Mouse (Mus musculus) c-Kit-positive CD71-positive TER-119-negative erythroid progenitor cells, embryonic 14.5 days (primary cell): Measurements from ENCODE around the gene Nxf1.

ENCODE experiments used
- DNase-seq: peaks from one replicate; pipeline ENCODE4 v3.0.0-alpha.2; 2013; ENCODE audit warnings: low read depth

Gene Nxf1

GRCm38 (mm10) chr19:8770567-8771270 is 13.8 kb downstream of the Nxf1 start, which contains the start of gene Tmem223:
Gene Tmem223, plus strand, starts transcription at chr19:8770996.
- DNase-seq, result no peak

DNA sequence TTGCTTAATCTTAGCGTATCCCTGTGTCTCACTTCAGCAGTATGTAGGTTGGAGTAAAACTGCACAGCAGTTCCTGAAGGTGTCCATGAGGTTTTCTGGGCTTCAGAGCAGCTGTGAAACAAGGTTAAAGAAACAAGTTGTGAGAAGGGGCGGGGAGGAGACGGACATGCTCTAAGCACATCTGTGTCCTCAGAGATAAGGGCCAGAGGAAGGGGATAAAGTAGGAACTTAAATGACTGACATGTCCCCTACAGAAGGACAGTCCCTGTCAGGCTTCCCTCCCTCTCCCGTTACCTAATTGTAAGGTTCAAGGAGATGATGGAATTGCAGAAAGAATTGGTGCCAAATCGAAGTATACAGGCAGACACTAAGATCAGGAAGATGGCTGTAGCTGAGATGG is 16.1 kb downstream of the Nxf1 start:
- no peak for DNase-seq

DNA sequence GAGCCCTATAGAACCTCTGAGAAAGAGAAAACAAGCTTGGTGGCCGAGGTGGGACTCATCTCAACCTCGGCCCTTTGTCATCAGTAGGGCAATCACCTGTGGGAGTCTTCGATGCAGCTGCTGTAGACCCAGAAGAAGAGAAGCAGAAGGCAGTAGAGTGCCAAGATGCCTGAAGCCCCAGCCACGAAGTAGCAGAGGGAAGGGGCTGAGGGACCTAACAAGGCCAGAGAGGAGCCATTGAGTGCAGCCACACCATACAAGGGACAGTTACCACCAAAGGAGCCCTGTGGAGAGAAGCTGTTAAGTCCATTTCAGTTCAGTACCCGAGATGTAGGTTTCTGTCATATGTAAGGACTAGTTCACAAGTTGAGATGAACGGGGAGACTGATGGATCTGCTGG is 16.5 kb downstream of the Nxf1 start:
- no peak for DNase-seq

DNA sequence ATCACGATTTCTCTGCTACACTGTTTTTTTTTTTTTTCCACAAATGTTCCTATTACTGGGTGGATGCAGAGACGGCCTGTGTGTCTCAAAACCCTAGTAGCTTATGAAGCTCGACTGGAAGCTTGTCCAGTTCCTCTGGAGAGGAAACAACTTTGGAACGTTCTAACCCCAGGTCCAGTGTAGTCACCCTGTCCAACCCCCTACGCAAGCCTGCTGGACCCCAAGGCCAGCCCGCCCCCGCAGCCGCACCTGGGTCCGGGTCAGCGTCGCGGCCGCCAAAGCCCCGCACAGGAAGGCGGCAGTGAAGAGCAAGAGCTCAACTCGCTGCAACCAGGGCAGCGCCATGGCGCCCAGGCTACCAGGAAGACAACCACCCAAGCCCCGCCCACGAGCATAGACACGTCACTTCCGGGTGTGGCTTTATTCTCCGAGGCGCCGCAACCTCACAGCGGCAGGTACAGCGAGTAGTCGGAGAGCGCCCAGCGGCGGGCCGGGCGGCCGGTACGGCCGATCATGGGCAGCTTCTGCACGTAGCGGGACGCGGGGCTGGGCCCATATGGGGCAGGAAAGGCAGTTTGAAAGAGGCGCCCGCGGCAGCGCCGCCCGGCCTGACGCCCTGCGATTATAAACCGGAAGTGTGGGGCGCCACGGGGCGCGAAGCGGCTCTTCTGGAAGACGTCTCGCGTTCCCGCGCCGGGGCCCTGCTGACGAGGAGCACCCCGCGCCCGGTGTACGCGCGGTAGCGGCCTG is 17.4 kb downstream of the Nxf1 start, which contains the start of gene Tmem179b:
Gene Tmem179b, minus strand, starts transcription at position 382 of the 750 bp plus-strand sequence.
- peak; percentile 94 for DNase-seq

DNA sequence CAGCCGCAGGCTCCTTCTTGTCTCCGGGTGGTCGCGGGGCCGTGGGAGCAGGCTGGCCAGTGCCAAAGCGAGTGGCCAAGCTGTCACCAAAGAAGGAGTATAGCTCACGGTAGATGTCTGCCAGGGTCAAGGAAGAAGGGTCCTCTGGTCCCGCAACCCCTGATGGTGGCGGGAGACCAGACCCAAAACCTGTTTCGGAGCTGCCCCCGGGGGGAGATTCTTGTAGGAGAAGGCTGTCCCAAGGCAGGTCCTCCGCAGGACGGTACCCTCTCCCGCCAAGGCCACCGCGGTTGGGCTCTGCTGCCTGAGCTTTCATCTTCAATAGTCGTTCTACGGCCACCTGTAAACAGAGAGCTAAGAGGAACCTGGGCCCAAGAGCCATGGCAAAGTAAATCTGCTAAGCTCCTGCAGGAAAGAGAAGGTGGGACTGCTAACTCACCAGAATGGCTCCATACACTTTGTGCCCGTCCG is 18.1 kb downstream of the Nxf1 start:
- no peak for DNase-seq

GRCm38 (mm10) chr19:8786008-8786781 is 29.3 kb downstream of the Nxf1 start, which contains the start of gene Taf6l:
Gene Taf6l, minus strand, starts transcription at chr19:8786417.
- peak; percentile 96 for DNase-seq

DNA sequence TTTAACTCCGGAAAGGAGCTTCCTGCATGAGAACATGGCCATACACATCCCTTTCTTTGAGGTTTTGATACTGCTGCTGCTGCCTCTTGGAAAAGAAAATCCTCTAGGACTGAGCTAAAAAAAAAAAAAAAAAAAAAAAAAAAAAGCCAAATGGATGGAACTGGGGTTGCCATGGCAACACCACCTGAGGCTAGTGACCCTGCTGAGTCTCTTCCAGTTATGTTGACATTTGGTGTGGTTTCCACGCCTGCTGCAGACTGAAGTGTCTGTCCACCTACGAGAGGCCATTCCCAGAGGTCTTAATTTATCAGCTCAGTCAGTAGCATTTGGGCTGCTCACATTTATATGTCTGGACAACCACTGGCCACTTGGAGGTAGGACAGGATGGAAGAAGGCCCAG is 31.6 kb downstream of the Nxf1 start:
- no peak for DNase-seq

DNA sequence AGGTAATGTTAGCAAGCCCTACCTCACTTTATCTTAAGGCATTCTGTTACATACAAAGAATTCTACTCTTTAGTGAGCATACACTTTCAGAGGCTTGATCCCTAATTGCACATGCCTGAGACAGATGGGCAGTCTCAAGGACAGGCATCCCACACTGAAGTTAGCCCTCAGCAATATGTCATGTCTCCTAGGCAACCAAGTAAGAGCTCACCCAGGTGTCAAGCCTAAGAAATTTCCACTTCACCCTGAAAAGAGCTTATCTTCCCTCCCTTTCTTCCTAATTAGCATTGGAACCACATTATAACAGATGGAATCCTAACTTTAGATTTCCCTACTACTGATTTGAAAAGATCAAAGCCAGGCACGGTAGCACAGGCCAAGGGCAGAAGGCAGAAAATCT is 32.3 kb downstream of the Nxf1 start:
- DNase-seq, result no peak

DNA sequence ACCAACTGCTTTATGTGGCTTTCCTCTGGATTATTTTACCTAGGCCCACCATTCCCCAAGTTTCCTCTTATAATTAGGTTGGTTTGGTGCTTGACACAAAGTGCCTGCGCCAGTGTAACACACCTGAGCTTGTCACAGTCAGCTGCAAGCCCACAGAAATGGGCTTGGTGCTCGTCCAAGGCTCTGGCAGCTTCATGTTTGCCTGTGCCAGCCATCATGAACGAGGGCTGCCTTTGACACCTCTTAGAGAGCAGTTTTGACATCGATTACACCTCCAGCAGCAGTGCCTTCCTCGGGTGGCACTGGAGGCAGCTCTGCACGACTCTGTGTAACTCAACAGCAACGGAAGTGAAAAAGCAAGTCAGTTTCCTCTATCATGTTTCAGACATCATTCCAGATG is 33.3 kb downstream of the Nxf1 start:
- DNase-seq, result no peak

- peak; percentile 85 for DNase-seq
Observed at GRCm38 (mm10) chr19:8798264-8798946, 41.5 kb downstream of the Nxf1 start, which contains the start of gene Polr2g. Gene Polr2g, minus strand, starts transcription at chr19:8798577.

DNA sequence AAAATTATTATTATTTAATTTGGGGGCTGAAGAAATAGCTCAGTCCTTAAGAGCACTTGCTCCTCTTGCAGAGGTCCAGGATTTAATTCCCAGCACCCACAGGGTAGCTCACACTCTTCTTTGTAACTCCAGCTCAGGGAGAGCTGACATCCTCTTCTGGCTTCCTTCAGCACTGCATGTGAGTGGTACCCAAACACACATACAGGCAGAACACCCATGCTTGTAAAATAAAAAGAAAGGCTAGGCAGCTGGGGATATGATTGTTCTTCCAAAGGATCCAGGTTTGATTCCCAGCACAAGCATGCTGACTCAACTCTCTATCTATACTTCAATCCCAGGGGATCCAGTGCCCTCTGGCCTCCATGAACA is 42.1 kb downstream of the Nxf1 start:
- DNase-seq, result no peak

DNA sequence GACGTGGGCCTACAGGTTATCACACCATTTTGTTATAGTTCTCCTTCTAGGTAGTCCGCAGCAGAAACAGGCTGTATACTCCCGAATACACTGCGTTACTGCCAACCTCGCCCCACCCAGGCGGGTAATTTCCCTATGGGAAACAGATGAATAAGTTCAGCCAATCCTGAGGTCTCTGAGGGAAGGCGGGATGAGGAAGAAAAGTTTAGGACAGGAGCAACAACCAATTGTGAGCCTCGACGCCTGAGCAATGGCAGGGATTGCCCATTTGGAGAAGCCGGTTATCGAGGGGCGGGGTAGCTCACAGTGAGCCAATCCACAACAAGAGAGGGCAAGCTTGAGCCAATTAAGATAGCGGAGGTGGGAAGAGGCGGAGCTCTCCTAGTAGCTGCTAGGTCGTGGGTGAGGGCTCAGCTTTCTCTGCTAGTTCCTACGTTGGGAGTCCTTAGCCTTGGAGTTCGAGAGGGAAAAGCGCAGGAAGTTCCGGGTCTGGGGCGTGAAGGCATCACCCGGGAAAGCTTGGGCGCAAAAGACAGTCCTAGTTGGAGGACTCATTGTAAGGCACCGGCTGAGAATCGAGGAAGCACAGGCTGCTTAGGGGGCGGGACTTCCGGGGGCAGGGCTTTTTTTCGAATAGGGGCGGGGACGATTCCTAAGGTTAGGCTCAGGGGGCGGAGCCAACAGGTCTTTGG is 45.4 kb downstream of the Nxf1 start, which contains the start of gene Zbtb3:
Gene Zbtb3, plus strand, starts transcription at position 426 of the 692 bp plus-strand sequence.
- DNase-seq, result peak; percentile 97

DNA sequence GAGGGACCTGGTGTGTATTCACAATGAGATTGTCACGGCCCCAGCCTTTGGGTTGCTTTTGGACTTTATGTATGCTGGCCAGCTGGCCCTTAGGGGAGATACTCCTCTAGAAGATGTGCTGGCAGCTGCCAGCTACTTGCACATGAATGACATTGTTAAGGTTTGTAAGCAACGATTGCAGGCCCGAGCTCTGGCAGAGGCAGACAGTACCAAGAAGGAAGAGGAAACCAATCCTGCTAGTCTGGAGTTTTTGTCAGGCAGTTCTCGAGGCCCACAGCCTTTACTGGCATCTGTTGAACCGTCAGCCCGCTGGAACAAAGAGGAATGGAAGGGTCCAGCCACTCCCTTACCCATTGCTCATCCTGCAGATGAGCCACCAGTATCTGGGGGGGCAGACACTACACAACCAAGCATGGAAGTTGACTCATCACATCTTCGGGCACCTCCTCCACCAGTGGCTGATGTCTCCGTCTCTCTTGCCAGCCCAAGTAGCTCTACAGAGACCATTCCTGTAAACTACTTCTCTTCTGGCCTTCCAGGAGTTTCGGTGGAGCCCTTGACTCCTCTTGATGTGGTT is 46.4 kb downstream of the Nxf1 start:
- DNase-seq, result no peak

GRCm38 (mm10) chr19:8803879-8804660 is 47.2 kb downstream of the Nxf1 start:
- no peak for DNase-seq

DNA sequence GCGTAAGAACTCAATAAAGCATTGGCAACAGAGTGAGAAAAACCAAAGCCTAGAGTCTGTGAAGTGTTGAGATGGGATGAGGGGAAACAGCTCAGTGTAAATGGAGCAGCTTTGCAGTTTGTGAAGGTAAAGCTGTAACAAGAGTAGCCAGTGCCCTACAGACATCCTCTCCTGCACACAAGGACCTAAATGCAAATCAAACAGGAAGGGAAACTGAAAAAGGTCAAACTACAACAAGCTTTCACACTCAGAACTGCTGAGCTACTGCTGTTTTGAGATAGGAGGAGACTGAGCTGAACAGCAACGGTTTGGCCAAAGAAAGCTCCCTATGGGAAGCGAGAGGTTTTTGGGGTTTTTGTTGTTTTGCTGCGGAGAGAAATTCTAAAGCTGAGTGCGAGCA is 49.9 kb downstream of the Nxf1 start:
- no peak for DNase-seq

GRCm38 (mm10) chr19:8815812-8816211 is 58.9 kb downstream of the Nxf1 start:
- DNase-seq, result no peak

GRCm38 (mm10) chr19:8817001-8817400 is 60.1 kb downstream of the Nxf1 start:
- no peak for DNase-seq

DNA sequence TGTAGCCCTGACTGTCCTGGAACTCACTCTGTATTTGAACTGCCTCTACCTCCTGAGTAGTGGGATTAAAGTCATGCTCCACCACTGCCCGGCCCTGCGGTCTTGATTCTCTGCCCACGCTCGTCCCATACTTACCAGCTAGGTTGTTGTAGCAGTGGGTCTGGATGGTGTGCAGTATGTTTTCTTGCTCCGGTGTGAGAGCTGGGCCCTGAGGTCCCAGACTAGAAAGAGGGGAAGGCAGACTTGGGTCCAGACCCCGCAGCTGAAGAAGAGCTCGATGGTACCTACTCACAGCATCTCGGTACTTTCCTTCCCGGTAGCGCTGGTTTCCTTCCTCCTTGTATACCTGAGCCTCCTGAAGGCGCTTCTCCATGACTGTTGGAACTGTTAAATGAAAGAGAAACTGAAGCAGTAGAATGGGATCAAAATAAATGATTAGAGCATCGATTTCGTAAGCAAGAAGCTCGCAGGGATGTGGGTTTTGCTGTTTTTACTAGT is 61.5 kb downstream of the Nxf1 start:
- DNase-seq, result no peak

- DNase-seq, result peak; percentile 97
Observed at GRCm38 (mm10) chr19:8818801-8819595, 62.1 kb downstream of the Nxf1 start, which contains the start of gene Ttc9c. Gene Ttc9c, minus strand, starts transcription at chr19:8819333.
